Mouse (Mus musculus) lung, adult 2 months (tissue): ENCODE measurements around the gene Smok2a. TPM values are rescaled to one million over a fixed set of nuclear protein-coding genes. Genes with fewer than 3 reads are reported as not detected.

Experiments
- polyA plus RNA-seq: library from polyadenylated mRNA; depleted of rRNA; stranded (reverse); fragments of >200 nt; gene quantifications from 2 replicates; pipeline ENCODE4 v1.2.3, GENCODE M21; 2012; rRNA removed

Smok2a gene
- polyA plus RNA-seq, 1 experiment, result not detected

Other genes starting within 250 kb of the Smok2a start
- 16.1 and 19.4 TPM in 2 replicates for gene Wtap, start 227.0 kb upstream of the Smok2a start, polyA plus RNA-seq
- 285 and 325 TPM in 2 replicates for gene Sod2, start 214.3 kb upstream of the Smok2a start, polyA plus RNA-seq
- not detected in 2 replicates for gene Gpr31b, start 168.9 kb upstream of the Smok2a start, polyA plus RNA-seq
- 0.07 and 0.13 TPM in 2 replicates for gene Tcp10b, start 160.1 kb upstream of the Smok2a start, polyA plus RNA-seq
- gene Unc93a, start 89.4 kb upstream of the Smok2a start, polyA plus RNA-seq, result 0.22 TPM in 1 of 2 replicates, not detected in the other
- not detected in 2 replicates for gene Smok2b, start 9.1 kb downstream of the Smok2a start, polyA plus RNA-seq
- not detected in 2 replicates for gene Tcp10c, start 133.4 kb downstream of the Smok2a start, polyA plus RNA-seq